Mouse (Mus musculus) heart, postnatal 0 days (tissue): Measurements from ENCODE around the gene Usp50. TPM values are rescaled to one million over a fixed set of nuclear protein-coding genes. Genes with fewer than 3 reads are reported as not detected.

Experiments used
- ATAC-seq: fragments of 200-750 bp; cut with Nextera tagmentation; 2 replicates; pipeline ENCODE4 v1.8.0; 2017; ENCODE audit warnings: low read depth, moderate number of reproducible peaks, moderate library complexity; ENCODE audit not compliant: insufficient read depth
- DNase-seq: peaks from one replicate; pipeline ENCODE4 v3.0.0-alpha.2; 2016; ENCODE audit warnings: low spot score
- H3K27ac ChIP-seq: fragments of 300-500 bp; sonication (generic); 2 replicates; pipeline ENCODE4 v1.5.1; 2014; ENCODE audit warnings: low read depth, mild to moderate bottlenecking
- H3K27me3 ChIP-seq: fragments of 300-500 bp; sonication (generic); 2 replicates; pipeline ENCODE4 v1.6.1; 2014; ENCODE audit warnings: low read length, mixed read lengths; ENCODE audit not compliant: control insufficient read depth, insufficient read depth
- H3K36me3 ChIP-seq: fragments of 300-500 bp; sonication (generic); replicated peaks from 2 replicates; pipeline ENCODE4 v1.6.1; 2014; ENCODE audit warnings: low read length, mixed read lengths; ENCODE audit not compliant: control insufficient read depth, insufficient read depth
- H3K4me1 ChIP-seq: fragments of 300-500 bp; sonication (generic); 2 replicates; pipeline ENCODE4 v1.6.1; 2014; ENCODE audit warnings: antibody characterized with exemption; ENCODE audit not compliant: control insufficient read depth, insufficient read depth
- H3K4me2 ChIP-seq: fragments of 300-500 bp; sonication (generic); 2 replicates; pipeline ENCODE4 v1.6.1; 2014; ENCODE audit warnings: low read depth, mild to moderate bottlenecking, low read length, moderate library complexity
- H3K4me3 ChIP-seq: fragments of 300-500 bp; sonication (generic); 2 replicates; pipeline ENCODE4 v1.5.1; 2014; ENCODE audit warnings: low read depth, low read length
- H3K9ac ChIP-seq: fragments of 300-500 bp; sonication (generic); replicated peaks from 2 replicates; pipeline ENCODE4 v1.6.1; 2014; ENCODE audit warnings: low read depth, low read length, mixed read lengths
- H3K9me3 ChIP-seq: fragments of 300-500 bp; sonication (generic); replicated peaks from 2 replicates; pipeline ENCODE4 v1.6.1; 2016; ENCODE audit warnings: low read length; ENCODE audit not compliant: control insufficient read depth
- CTCF ChIP-seq: IDR thresholded peaks from 2 replicates; pipeline ENCODE4 v1.5.1; 2016; ENCODE audit warnings: antibody characterized with exemption, control low read depth, low read depth
- EP300 ChIP-seq: IDR thresholded peaks from 2 replicates; pipeline ENCODE4 v1.6.1; 2016; ENCODE audit warnings: antibody characterized with exemption, low read depth
- WGBS: fragments of 180-500 bp; shearing (Covaris S2); extraction: QIAGEN DNeasy Blood & Tissue Kit; methylation state at CpG from one replicate; pipeline ENCODE4 v1.1.7; 2014; 5-methylcytosine and 5-hydroxymethylcytosine counted together
- polyA plus RNA-seq: library from polyadenylated mRNA; unstranded; fragments of >200 nt; fragmentation: Nextera tagmentation; extraction: Ambion mirVana; gene quantifications from 2 replicates; pipeline ENCODE4 v1.2.1, GENCODE M21; 2015
- total RNA-seq: library from RNA; depleted of rRNA; stranded (reverse); fragments of >200 nt; gene quantifications from 2 replicates; pipeline ENCODE4 v1.2.3, GENCODE M21; 2014; ENCODE audit warnings: low replicate concordance

Gene Usp50
- total and polyA plus RNA-seq, 2 experiments from 2014 or later: 0.15 to 2.2 TPM

GRCm38 (mm10) chr2:126795708-126796107 is 12.4 kb upstream of the Usp50 start:
- Histone ChIP-seq H3K9ac (no peak overlapping the region), H3K36me3 (peaks cover 83% of the 10 kb centered on the region), H3K4me1 (no peaks in the 10 kb centered on the region), H3K27me3 (no peaks in the 10 kb centered on the region), H3K27ac (no peak overlapping the region), H3K4me2 (no peak overlapping the region), H3K4me3 (no peak overlapping the region), H3K9me3 (no peaks in the 10 kb centered on the region)
- no peak for TF ChIP-seq EP300
- TF ChIP-seq CTCF: peak; percentile 29; the same call in 1 of the 2 replicates
- DNase-seq (no peak), ATAC-seq (no peak)
- 81% methylated on average over 3 of the region's 3 CpGs for WGBS

DNA sequence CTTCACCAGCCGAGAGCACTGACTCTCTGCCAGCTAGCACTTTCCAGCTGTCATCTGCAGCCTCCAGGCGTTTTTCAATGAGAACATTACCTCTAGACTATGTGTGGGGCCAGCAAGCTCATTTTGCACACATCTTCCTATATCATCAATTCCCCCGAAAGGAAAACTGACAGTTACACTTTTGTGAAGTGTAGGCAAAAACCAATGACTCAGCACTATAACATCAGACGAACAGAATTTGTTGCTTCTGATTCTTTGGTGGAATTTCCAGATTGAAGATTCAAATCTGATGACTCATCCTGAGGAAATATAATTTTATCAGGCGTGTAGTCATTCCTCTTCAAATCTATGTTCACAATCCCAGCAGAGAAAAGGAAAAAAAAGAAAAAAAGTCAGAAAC is 9.3 kb upstream of the Usp50 start:
- 66% methylated on average over 5 of the region's 5 CpGs for WGBS

DNA sequence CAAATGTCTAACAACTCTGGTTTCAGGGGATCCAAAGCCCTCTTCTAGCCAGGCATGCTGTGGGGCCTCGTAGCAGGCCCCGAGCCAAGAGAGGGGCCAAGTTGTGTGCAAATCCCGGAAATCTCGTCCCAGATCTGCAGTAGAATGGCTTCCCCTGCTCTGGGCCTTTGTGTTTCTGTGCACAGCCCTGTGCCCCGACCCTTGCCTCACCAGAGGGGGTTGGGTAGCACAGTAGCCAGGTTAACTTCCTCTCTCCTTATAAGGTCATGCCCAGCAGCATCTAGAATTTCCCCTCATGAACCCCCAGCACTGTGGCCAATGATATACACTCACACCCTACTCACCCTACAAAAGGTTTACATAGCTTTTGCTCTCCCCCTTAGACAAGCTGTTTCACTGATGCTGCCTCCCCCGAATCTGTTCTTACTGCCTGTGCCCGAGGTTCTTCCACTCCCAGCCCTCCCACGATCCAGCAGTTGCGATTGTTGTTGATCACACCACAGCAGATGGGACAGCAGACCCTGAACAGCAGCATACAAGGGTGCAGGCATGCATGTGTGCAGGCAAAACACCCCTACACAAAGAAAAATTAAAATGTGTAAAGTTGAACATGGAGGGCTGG is 4.6 kb upstream of the Usp50 start:
- Histone ChIP-seq H3K9me3 (no peaks in the 10 kb centered on the region), H3K4me2 (no peak overlapping the region), H3K4me1 (no peaks in the 10 kb centered on the region), H3K4me3 (no peak overlapping the region), H3K9ac (no peak overlapping the region), H3K27ac (no peak overlapping the region), H3K36me3 (peaks cover 28% of the 10 kb centered on the region), H3K27me3 (no peaks in the 10 kb centered on the region)
- TF ChIP-seq EP300 (no peak), CTCF (no peak)
- 36% methylated on average over 9 of the region's 9 CpGs for WGBS
- no peak for ATAC-seq
- DNase-seq: no peak

More for the DNA sequence above, 9.3 kb upstream of the Usp50 start:
- Histone ChIP-seq H3K36me3 (peaks cover 65% of the 10 kb centered on the region), H3K4me1 (no peaks in the 10 kb centered on the region), H3K4me3 (no peak overlapping the region), H3K9ac (no peak overlapping the region), H3K27ac (no peak overlapping the region), H3K9me3 (no peaks in the 10 kb centered on the region), H3K27me3 (no peaks in the 10 kb centered on the region), H3K4me2 (no peak overlapping the region)
- DNase-seq (no peak), ATAC-seq (no peak)
- TF ChIP-seq CTCF: no peak
- no peak for TF ChIP-seq EP300

DNA sequence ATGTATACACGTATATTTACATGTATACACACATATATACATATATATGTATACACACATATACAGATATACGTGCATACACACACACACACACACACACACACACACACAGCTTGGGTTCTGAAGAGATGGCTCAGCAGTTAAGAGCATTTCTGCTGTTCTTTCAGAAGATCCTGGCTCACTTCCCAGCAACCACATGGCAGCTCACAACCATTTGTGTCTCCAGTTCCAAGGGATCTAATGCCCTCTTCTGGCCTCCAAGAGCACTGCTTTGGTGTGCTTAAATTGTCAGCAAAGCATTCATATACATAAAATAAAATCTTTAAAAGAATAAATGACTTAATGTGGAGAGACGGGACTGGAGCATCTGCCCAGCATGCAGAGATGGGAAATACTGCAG is 837 bp downstream of the Usp50 start:
- WGBS: 77% methylated on average over 3 of the region's 3 CpGs
- Histone ChIP-seq H3K4me1 (no peaks in the 10 kb centered on the region), H3K4me3 (no peak overlapping the region), H3K9me3 (no peaks in the 10 kb centered on the region), H3K27me3 (no peaks in the 10 kb centered on the region), H3K4me2 (no peak overlapping the region), H3K36me3 (no peaks in the 10 kb centered on the region), H3K27ac (no peak overlapping the region), H3K9ac (no peak overlapping the region)
- peak; percentile 55 for TF ChIP-seq CTCF
- no peak for TF ChIP-seq EP300
- peak; percentile 55 for DNase-seq
- peak; percentile 49; the same call in 1 of the 2 replicates for ATAC-seq

DNA sequence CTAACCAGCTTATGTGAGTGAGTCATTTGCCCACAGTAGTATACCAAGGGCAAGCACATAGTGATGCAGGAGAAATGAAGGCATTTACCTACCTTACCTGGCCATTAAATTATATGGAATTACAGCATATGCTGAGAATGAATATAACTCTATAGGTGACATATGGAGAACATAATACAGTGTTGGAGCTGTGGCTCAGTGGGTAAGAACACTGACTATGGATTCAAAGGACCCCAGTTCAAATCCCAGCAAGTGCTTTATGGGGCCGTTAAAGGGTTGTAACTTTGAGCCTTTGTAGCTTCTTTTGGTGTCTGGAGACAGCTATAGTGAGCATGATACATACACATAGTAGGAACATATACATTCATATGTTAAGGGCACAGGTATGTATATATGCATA is 1.8 kb downstream of the Usp50 start:
- Histone ChIP-seq H3K4me3 (no peak overlapping the region), H3K4me2 (no peak overlapping the region), H3K4me1 (no peaks in the 10 kb centered on the region), H3K27ac (no peak overlapping the region), H3K27me3 (no peaks in the 10 kb centered on the region), H3K9me3 (no peaks in the 10 kb centered on the region), H3K36me3 (no peaks in the 10 kb centered on the region), H3K9ac (no peak overlapping the region)
- WGBS: 84% methylated on average over 1 of the region's 1 CpGs
- DNase-seq (no peak), ATAC-seq (no peak)
- TF ChIP-seq CTCF (no peak), EP300 (no peak)

GRCm38 (mm10) chr2:126780286-126780685 is 3.0 kb downstream of the Usp50 start:
- Histone ChIP-seq H3K27ac (no peak overlapping the region), H3K4me2 (no peak overlapping the region), H3K4me3 (no peak overlapping the region), H3K9me3 (no peaks in the 10 kb centered on the region), H3K4me1 (no peaks in the 10 kb centered on the region), H3K36me3 (no peaks in the 10 kb centered on the region), H3K27me3 (no peaks in the 10 kb centered on the region), H3K9ac (no peak overlapping the region)
- 82% methylated on average over 10 of the region's 10 CpGs for WGBS
- TF ChIP-seq CTCF (no peak), EP300 (no peak)
- ATAC-seq (no peak), DNase-seq (no peak)
